Mouse (Mus musculus): ENCODE data around the gene Phf19. TPM values are rescaled to one million over a fixed set of nuclear protein-coding genes. Genes with fewer than 3 reads are reported as not detected.
A peak's percentile ranks its signal among the peaks of the same experiment; 100 is the strongest.

Phf19 gene
- polyA plus RNA-seq, 1 experiment from 2014 or later = 2.7 TPM

- Histone ChIP-seq H3K9me3 (ENCODE audit: control insufficient read depth) (no peaks in the 10 kb centered on the region), H3K36me3 (ENCODE audit: control insufficient read depth, insufficient read depth) (no peaks in the 10 kb centered on the region), H3K9ac (ENCODE audit: low read depth, low read length) (peak within 1 kb of the TSS; percentile 53; the same call in 1 of the 2 replicates), H3K4me3 (ENCODE audit: low read depth, low read length) (peak within 1 kb of the TSS; percentile 40), H3K27me3 (replicated peaks; ENCODE audit: control insufficient read depth, insufficient read depth, low read length) (no peaks in the 10 kb centered on the region), H3K4me1 (replicated peaks; ENCODE audit: control insufficient read depth, insufficient read depth, low read length) (0 out of 2 replicates have a peak, but pooled peaks cover 11% of the 10 kb centered on the region), H3K4me2 (replicated peaks; ENCODE audit: low read depth) (peak within 1 kb of the TSS; percentile 71), H3K27ac (ENCODE audit: low read depth, low read length) (peak within 1 kb of the TSS; percentile 71)
- no peak for ATAC-seq
- 8% methylated on average over 8 of the region's 8 CpGs for WGBS
- TF ChIP-seq CTCF (IDR thresholded peaks at IDR 0.05; ENCODE audit: low read depth) = 0 out of 2 replicates have a peak, but pooled peaks have one; percentile 8
Measured at GRCm38 (mm10) chr2:34874816-34875345, 38.9 kb downstream of the Phf19 start, which contains the start of gene Psmd5. TSS of gene Psmd5 (minus strand) at chr2:34874968.

DNA sequence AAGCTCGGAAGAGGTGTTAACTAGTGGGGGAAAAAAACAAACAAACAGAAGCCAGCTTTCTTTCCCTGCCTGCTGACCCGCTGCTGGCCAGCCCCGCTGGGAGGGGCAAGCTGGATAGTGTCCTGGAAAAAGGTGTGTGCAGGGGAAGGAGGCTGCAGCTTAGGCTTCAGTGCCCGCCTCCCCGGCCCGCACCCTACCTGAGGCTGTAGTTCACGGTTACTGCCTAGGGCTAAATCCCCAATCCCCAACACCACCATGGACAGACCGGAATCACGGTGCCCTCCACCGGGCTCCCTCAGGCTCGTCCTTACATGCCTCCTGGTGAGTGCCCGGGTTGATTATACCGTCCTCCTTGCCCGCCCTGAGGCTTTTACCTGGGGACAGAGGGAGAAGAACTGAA is 39.6 kb downstream of the Phf19 start, which contains the start of gene Cutal:
Cutal (plus strand) TSS at position 126 of the 400 bp plus-strand sequence.
- Histone ChIP-seq H3K27me3 (replicated peaks; ENCODE audit: control insufficient read depth, insufficient read depth, low read length) (no peaks in the 10 kb centered on the region), H3K4me3 (ENCODE audit: low read depth, low read length) (peak within 1 kb of the TSS; percentile 40), H3K9ac (ENCODE audit: low read depth, low read length) (peak within 1 kb of the TSS; percentile 53; the same call in 1 of the 2 replicates), H3K27ac (ENCODE audit: low read depth, low read length) (peak within 1 kb of the TSS; percentile 71), H3K4me1 (replicated peaks; ENCODE audit: control insufficient read depth, insufficient read depth, low read length) (0 out of 2 replicates have a peak, but pooled peaks cover 11% of the 10 kb centered on the region), H3K36me3 (ENCODE audit: control insufficient read depth, insufficient read depth) (no peaks in the 10 kb centered on the region), H3K9me3 (ENCODE audit: control insufficient read depth) (no peaks in the 10 kb centered on the region), H3K4me2 (replicated peaks; ENCODE audit: low read depth) (peak within 1 kb of the TSS; percentile 71)
- 4% methylated on average over 14 of the region's 14 CpGs for WGBS
- ATAC-seq = no peak
- no peak for TF ChIP-seq CTCF (IDR thresholded peaks at IDR 0.05; ENCODE audit: low read depth)

DNA sequence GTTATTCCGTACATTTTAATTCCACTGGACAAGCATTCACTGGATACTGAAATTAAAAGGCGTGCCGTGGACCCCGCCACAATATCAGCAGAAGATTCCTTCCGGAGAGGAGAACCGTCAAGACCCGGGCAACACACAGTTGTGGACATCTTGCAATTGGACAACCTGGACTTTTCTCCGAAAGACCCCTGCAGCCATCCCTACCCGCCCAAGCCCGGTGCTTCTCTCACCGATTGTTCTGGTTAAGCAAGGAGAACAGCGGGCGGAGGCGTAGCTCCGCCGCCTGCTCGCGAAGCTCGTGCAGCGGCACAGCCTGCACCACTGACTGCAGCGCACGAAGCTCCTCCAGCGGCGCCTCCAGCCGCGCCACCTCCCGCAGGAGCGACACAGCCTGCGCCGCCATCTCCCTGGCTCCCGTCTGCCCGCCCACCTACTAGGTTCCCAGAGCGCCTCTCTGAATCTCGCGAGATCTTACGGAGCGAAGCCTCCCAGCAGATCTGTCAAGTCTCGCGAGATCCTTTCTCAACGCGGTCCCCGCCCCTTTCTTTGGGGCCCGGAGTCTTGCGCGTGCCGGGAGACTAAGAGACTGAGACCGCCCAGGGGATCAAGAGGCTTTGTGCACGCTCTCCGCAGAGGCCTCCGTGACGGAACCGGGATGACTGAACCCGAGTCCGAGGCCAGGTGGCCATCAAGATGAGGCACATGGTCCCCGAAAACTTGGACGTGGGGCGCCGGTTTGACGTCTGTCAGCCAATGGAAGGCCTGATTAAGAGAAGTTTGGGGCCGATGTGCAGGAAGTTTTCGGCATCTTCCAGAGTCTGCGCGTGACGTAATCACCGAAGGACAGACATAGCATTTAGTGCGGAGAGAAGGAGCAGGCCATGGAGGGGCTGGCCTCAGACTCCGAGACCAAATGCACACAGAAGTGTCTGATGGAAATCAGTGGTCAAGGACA is 43.0 kb downstream of the Phf19 start:
- H3K4me3 ChIP-seq (ENCODE audit: low read depth, low read length) = peak overlapping the region; percentile 86
- under 1% methylated on average over 67 of the region's 67 CpGs for WGBS
- H3K27ac ChIP-seq (ENCODE audit: low read depth, low read length) = peak overlapping the region; percentile 83
- TF ChIP-seq CTCF (IDR thresholded peaks at IDR 0.05; ENCODE audit: low read depth) = no peak
- H3K4me1 ChIP-seq (replicated peaks; ENCODE audit: control insufficient read depth, insufficient read depth, low read length) = 0 out of 2 replicates have a peak, but pooled peaks cover 8% of the 10 kb centered on the region
- peak overlapping the region; percentile 71 for H3K4me2 ChIP-seq (replicated peaks; ENCODE audit: low read depth)
- peak overlapping the region; percentile 78 for H3K9ac ChIP-seq (ENCODE audit: low read depth, low read length)
- no peaks in the 10 kb centered on the region for H3K27me3 ChIP-seq (replicated peaks; ENCODE audit: control insufficient read depth, insufficient read depth, low read length)
- no peaks in the 10 kb centered on the region for H3K9me3 ChIP-seq (ENCODE audit: control insufficient read depth)
- ATAC-seq = peak; percentile 97
- peaks cover 7% of the 10 kb centered on the region for H3K36me3 ChIP-seq (ENCODE audit: control insufficient read depth, insufficient read depth)

DNA sequence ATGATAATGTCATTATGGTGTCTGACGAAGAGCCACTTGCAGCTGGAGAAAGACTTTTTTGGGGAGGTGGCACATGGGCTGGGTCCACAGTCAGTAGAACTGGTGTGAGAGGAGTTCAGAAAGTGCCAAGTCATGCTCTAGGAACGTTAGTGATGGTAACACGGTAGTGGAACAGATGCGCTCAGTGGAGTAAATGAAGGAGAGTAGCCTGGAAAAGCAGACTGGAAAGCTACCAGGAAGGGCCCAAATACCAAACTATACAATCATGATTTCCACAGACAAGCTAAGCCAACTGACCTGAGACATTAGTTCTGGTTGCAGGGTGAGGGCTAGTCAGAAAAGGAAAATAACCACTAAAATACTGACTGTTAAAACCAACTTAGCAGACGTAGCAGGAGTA is 44.1 kb downstream of the Phf19 start:
- Histone ChIP-seq H3K4me2 (replicated peaks; ENCODE audit: low read depth) (peak overlapping the region; percentile 71), H3K4me1 (replicated peaks; ENCODE audit: control insufficient read depth, insufficient read depth, low read length) (0 out of 2 replicates have a peak, but pooled peaks cover 8% of the 10 kb centered on the region), H3K9ac (ENCODE audit: low read depth, low read length) (peak overlapping the region; percentile 28; the same call in 1 of the 2 replicates), H3K4me3 (ENCODE audit: low read depth, low read length) (peak overlapping the region; percentile 86), H3K36me3 (ENCODE audit: control insufficient read depth, insufficient read depth) (peaks cover 19% of the 10 kb centered on the region), H3K9me3 (ENCODE audit: control insufficient read depth) (no peaks in the 10 kb centered on the region), H3K27ac (ENCODE audit: low read depth, low read length) (no peak overlapping the region), H3K27me3 (replicated peaks; ENCODE audit: control insufficient read depth, insufficient read depth, low read length) (no peaks in the 10 kb centered on the region)
- no peak for ATAC-seq
- WGBS = 30% methylated on average over 5 of the region's 5 CpGs
- TF ChIP-seq CTCF (IDR thresholded peaks at IDR 0.05; ENCODE audit: low read depth) = no peak

GRCm38 (mm10) chr2:34857728-34858127 is 56.1 kb downstream of the Phf19 start:
- Histone ChIP-seq H3K36me3 (ENCODE audit: control insufficient read depth, insufficient read depth) (peaks cover 89% of the 10 kb centered on the region), H3K9ac (ENCODE audit: low read depth, low read length) (no peak overlapping the region), H3K27me3 (replicated peaks; ENCODE audit: control insufficient read depth, insufficient read depth, low read length) (no peaks in the 10 kb centered on the region), H3K4me1 (replicated peaks; ENCODE audit: control insufficient read depth, insufficient read depth, low read length) (no peaks in the 10 kb centered on the region), H3K9me3 (ENCODE audit: control insufficient read depth) (no peaks in the 10 kb centered on the region), H3K4me3 (ENCODE audit: low read depth, low read length) (no peak overlapping the region), H3K4me2 (replicated peaks; ENCODE audit: low read depth) (no peak overlapping the region), H3K27ac (ENCODE audit: low read depth, low read length) (no peak overlapping the region)
- TF ChIP-seq CTCF (IDR thresholded peaks at IDR 0.05; ENCODE audit: low read depth) = no peak
- ATAC-seq = no peak
- 91% methylated on average over 8 of the region's 8 CpGs for WGBS

DNA sequence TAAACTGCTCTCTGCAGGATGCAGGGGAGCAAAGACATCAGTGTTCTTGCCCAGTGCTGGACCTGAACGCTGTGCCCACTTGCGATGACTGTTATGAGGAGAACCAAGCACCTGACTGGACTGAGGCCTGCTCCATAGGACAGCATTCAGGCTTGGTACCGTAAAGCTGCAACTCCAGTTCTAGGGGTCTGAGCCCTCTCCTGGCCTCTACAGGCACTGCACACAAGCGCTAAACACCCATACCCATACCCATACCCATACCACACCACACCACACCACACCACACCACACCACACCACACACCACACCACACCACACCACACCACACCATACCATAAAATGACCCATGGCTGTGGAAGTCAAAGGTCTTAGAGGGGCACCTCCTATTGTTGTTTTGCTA is 58.6 kb downstream of the Phf19 start:
- peak; percentile 56 for TF ChIP-seq CTCF (IDR thresholded peaks at IDR 0.05; ENCODE audit: low read depth)
- ATAC-seq = no peak
- no peak overlapping the region for H3K9ac ChIP-seq (ENCODE audit: low read depth, low read length)
- peaks cover 92% of the 10 kb centered on the region for H3K36me3 ChIP-seq (ENCODE audit: control insufficient read depth, insufficient read depth)
- no peaks in the 10 kb centered on the region for H3K27me3 ChIP-seq (replicated peaks; ENCODE audit: control insufficient read depth, insufficient read depth, low read length)
- H3K9me3 ChIP-seq (ENCODE audit: control insufficient read depth) = no peaks in the 10 kb centered on the region
- no peaks in the 10 kb centered on the region for H3K4me1 ChIP-seq (replicated peaks; ENCODE audit: control insufficient read depth, insufficient read depth, low read length)
- H3K4me3 ChIP-seq (ENCODE audit: low read depth, low read length) = no peak overlapping the region
- H3K27ac ChIP-seq (ENCODE audit: low read depth, low read length) = no peak overlapping the region
- 95% methylated on average over 4 of the region's 4 CpGs for WGBS
- no peak overlapping the region for H3K4me2 ChIP-seq (replicated peaks; ENCODE audit: low read depth)
